Mouse (Mus musculus): ENCODE measurements around the gene Casd1.

- no peak for TF ChIP-seq POLR2A (IDR thresholded peaks at IDR 0.05; ENCODE audit: control insufficient read depth in 1 of 2, insufficient read depth in 1 of 2, low read depth in 1 of 2, low read length in 2 of 2, poor library complexity in 1 of 2)
- TF ChIP-seq RCOR1 (IDR thresholded peaks at IDR 0.05; ENCODE audit: low read depth, low read length) = no peak
- TF ChIP-seq MYC (IDR thresholded peaks at IDR 0.05; ENCODE audit: low read depth, low read length) = no peak
- TF ChIP-seq BHLHE40 (IDR thresholded peaks at IDR 0.05; ENCODE audit: borderline replicate concordance, low read depth, low read length) = no peak
- no peak for TF ChIP-seq CTCF (IDR thresholded peaks at IDR 0.05 in 2 of 3, conservative IDR thresholded peaks at IDR 0.05 in 1 of 3; ENCODE audit: control insufficient read depth in 1 of 3, insufficient read depth in 1 of 3, low read depth in 2 of 3, low read length in 3 of 3, poor library complexity in 1 of 3, severe bottlenecking in 1 of 3)
These were observed 79.9 kb downstream of the Casd1 start for GRCm38 (mm10) chr6:4680576-4680975.

Data from MEL (cell line).